Mouse (Mus musculus) midbrain, embryonic 12.5 days (tissue): ENCODE results near the gene Mettl14. TPM values are rescaled to one million over a fixed set of nuclear protein-coding genes. Genes with fewer than 3 reads are reported as not detected.

Source experiments
- ATAC-seq: fragments of 200-750 bp; cut with Nextera tagmentation; 2 replicates; pipeline ENCODE4 v1.8.0; 2017; ENCODE audit warnings: low read depth, moderate TSS enrichment, moderate library complexity; ENCODE audit not compliant: low FRiP score
- H3K27ac ChIP-seq: fragments of 300-500 bp; sonication (generic); replicated peaks from 2 replicates; pipeline ENCODE4 v1.5.1; 2016; ENCODE audit warnings: mild to moderate bottlenecking
- H3K27me3 ChIP-seq: fragments of 300-500 bp; sonication (generic); 2 replicates; pipeline ENCODE4 v1.6.1; 2016; ENCODE audit warnings: mild to moderate bottlenecking
- H3K36me3 ChIP-seq: fragments of 300-500 bp; sonication (generic); 2 replicates; pipeline ENCODE4 v1.6.1; 2016
- H3K4me1 ChIP-seq: fragments of 300-500 bp; sonication (generic); 2 replicates; pipeline ENCODE4 v1.6.1; 2016
- H3K4me2 ChIP-seq: fragments of 300-500 bp; sonication (generic); replicated peaks from 2 replicates; pipeline ENCODE4 v1.6.1; 2016; ENCODE audit warnings: mild to moderate bottlenecking, moderate library complexity
- H3K4me3 ChIP-seq: fragments of 300-500 bp; sonication (generic); 2 replicates; pipeline ENCODE4 v1.5.1; 2016; ENCODE audit warnings: mild to moderate bottlenecking
- H3K9ac ChIP-seq: fragments of 300-500 bp; sonication (generic); replicated peaks from 2 replicates; pipeline ENCODE4 v1.6.1; 2016; ENCODE audit warnings: mild to moderate bottlenecking, moderate library complexity
- H3K9me3 ChIP-seq: fragments of 300-500 bp; sonication (generic); 2 replicates; pipeline ENCODE4 v1.6.1; 2016; ENCODE audit warnings: mild to moderate bottlenecking
- WGBS: fragments of 180-500 bp; shearing (Covaris S2); methylation state at CpG from one replicate; pipeline ENCODE4 v1.1.7; 2016; 5-methylcytosine and 5-hydroxymethylcytosine counted together
- polyA plus RNA-seq: library from polyadenylated mRNA; unstranded; fragments of >200 nt; fragmentation: Nextera tagmentation; extraction: Ambion mirVana; gene quantifications from 2 replicates; pipeline ENCODE4 v1.2.1, GENCODE M21; 2016

Mettl14 gene
- polyA plus RNA-seq, result 37.5 and 38.2 TPM in 2 replicates

DNA sequence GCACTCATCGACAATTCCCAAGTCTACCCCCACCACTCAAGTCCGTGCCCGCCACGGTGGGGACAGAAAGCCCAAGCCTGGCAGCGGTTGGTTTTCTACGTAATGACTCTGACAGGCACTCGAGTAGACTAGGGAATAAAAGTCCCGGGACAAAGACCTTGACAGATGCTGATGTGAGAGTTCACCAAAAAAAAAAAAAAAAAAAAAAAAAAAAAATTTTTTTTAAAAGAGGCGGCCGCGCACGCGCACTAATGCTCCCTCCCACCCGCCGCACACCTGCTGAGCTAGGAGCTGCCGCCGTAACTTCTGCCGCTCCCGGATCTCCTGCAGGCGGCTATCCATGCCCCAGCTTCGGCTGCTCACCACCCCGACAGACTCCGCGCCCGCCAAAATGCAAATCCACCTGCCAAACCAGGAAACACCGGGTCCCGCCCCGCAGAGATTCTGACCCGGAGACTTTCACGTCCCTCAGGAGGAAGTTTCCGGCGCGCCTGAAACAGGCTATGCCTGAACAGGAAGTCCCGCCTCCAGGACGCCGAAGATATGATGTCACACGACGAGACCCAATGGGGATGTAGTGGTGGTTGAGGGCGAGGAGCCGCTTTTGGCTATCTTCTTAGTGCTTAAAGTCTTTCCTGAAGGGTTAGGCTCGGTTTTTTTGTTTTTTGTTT is at the start of gene Mettl14:
Gene Mettl14 (minus strand): TSS at position 623 of the 671 bp plus-strand sequence.
- H3K9me3 ChIP-seq, result no peaks in the 10 kb centered on the region
- peaks cover 9% of the 10 kb centered on the region; the same call in 1 of the 2 replicates for H3K36me3 ChIP-seq
- under 1% methylated on average over 39 of the region's 41 CpGs for WGBS
- H3K27me3 ChIP-seq, result peaks cover 4% of the 10 kb centered on the region; the same call in 1 of the 2 replicates
- peak; percentile 99 for ATAC-seq
- H3K27ac ChIP-seq, result peak within 1 kb of the TSS; percentile 91
- peak within 1 kb of the TSS; percentile 70 for H3K4me2 ChIP-seq
- H3K4me1 ChIP-seq, result peaks cover 19% of the 10 kb centered on the region
- H3K4me3 ChIP-seq, result peak within 1 kb of the TSS; percentile 76
- peak within 1 kb of the TSS; percentile 71 for H3K9ac ChIP-seq

DNA sequence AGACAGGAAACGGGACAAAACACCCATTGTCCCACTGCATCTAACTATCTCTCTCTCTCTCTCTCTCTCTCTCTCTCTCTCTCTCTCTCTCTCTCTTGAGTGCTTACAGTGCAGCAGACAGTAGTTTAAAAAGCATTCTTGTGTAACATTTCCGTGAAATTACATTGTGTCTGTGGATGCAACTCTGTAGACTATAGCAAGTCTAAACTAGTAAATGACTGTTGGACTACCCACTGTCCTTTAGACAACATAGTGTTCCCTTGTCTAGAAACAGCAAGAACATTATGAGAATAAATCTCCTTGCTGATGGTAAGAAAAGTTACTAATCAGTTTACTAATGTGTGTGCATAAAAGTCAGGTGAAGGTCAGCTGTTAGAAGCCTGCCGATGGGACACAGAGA is 47.5 kb upstream of the Mettl14 start:
- no peaks in the 10 kb centered on the region for H3K27me3 ChIP-seq
- H3K4me3 ChIP-seq, result no peak overlapping the region
- H3K9ac ChIP-seq, result no peak overlapping the region
- H3K27ac ChIP-seq, result no peak overlapping the region
- 78% methylated on average over 3 of the region's 3 CpGs for WGBS
- no peaks in the 10 kb centered on the region for H3K9me3 ChIP-seq
- no peak overlapping the region for H3K4me2 ChIP-seq
- H3K4me1 ChIP-seq, result no peaks in the 10 kb centered on the region
- ATAC-seq, result no peak
- H3K36me3 ChIP-seq, result no peaks in the 10 kb centered on the region

DNA sequence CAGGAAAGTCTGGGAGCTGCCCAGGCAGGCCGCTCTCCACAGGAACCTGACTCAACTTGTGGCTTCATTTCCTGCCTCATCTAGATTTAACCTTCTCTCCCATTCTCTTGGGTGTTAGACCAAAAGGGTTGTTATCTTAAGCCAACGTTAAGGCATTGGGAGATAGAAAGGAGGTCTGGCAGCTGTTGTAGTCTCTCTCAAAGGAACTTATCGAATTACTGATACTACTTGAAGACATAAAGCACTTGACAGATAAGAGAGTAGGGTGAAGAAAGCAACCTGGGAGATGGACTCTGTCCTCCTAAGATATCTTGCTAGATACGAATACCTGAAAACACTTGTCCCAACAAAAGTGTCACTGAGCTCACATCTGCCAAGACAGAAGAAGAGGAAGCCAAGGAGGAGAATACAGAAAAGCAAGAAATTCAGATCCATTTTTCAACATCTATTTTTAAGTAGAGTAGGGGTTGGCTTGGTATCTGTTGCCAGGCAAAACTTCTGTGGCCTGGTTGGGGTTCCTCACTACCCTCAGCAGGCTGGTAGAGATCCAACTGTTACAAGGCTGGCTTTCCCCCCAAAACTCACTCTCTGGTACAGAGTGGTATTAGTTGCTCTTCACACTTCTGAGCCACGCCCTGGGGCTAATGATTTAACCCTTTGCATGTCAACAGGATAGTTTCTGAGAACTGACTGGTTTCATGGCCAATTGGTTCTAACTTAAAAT is 46.2 kb upstream of the Mettl14 start:
- 79% methylated on average over 5 of the region's 5 CpGs for WGBS
- no peak overlapping the region for H3K9ac ChIP-seq
- no peak for ATAC-seq

DNA sequence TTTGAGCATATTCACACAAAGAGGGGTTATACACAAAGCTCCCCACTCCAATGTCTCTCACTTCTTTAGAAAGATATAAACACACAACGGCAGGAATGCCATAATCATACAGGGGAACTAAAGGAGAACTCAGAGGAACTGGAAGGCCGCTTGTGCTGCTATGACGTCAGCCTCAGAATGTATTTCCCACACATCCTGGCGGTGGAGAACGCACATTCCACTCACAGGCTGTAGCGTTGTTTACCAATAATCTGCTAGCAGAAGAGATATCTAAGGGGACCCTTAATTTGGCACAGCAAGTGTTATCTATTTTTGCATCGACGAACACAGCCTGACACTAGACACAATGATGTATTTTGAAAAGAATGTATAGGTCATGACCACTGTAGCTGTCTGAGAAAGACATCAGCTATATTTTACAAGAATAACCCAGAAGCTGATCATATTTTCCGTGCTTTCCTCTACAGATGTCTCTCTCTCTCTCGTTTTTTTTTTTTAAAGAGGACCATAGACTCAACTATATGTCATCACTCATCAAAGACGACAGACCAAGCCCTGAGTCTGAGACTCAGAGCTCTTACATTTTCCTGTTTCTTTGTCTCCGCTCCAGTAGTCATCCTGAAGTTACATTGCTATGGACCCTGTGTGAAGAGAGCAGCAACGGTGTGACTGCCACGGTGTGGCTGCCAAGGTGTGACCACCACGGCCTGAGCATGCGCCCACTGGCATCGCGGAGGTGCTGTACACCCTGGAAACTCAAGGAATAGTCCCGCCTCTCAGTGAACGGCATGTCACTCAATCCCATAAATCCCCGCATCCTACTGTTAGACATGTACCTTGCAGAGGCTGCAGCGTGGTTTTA is 43.9 kb upstream of the Mettl14 start:
- WGBS, result 89% methylated on average over 22 of the region's 22 CpGs
- H3K4me3 ChIP-seq, result no peak overlapping the region
- no peaks in the 10 kb centered on the region for H3K4me1 ChIP-seq
- H3K27me3 ChIP-seq, result no peaks in the 10 kb centered on the region
- H3K9ac ChIP-seq, result no peak overlapping the region
- no peak overlapping the region for H3K4me2 ChIP-seq
- no peaks in the 10 kb centered on the region for H3K9me3 ChIP-seq
- H3K36me3 ChIP-seq, result no peaks in the 10 kb centered on the region
- ATAC-seq, result no peak
- H3K27ac ChIP-seq, result no peak overlapping the region

More for the DNA sequence above, 46.2 kb upstream of the Mettl14 start:
- no peak overlapping the region for H3K4me3 ChIP-seq
- H3K36me3 ChIP-seq, result no peaks in the 10 kb centered on the region
- H3K27ac ChIP-seq, result no peak overlapping the region
- no peak overlapping the region for H3K4me2 ChIP-seq
- H3K9me3 ChIP-seq, result no peaks in the 10 kb centered on the region
- H3K4me1 ChIP-seq, result no peaks in the 10 kb centered on the region
- no peaks in the 10 kb centered on the region for H3K27me3 ChIP-seq

DNA sequence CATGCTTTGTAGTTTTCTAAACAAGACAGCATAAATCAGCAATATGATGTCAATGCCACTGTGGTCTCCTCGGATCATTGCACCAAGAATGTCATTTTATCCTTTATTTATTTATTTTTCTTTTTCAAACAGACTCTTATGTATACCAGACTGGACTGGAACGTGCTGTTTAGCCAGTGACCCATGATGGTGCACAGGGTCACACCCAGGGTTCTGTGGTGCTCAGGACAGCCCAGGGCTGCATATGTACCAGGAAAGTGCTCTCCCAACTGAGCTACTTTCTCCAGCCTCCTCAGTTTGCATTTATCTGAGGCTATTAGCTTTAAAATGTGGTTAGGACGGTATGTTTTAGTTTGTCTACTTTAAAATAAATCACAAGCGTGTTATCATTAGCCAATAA is 42.1 kb upstream of the Mettl14 start:
- no peaks in the 10 kb centered on the region for H3K9me3 ChIP-seq
- no peak for ATAC-seq
- H3K4me1 ChIP-seq, result no peaks in the 10 kb centered on the region
- no peak overlapping the region for H3K27ac ChIP-seq
- 71% methylated on average over 4 of the region's 4 CpGs for WGBS
- no peak overlapping the region for H3K4me3 ChIP-seq
- H3K4me2 ChIP-seq, result no peak overlapping the region
- no peaks in the 10 kb centered on the region for H3K36me3 ChIP-seq
- no peaks in the 10 kb centered on the region for H3K27me3 ChIP-seq
- H3K9ac ChIP-seq, result no peak overlapping the region

DNA sequence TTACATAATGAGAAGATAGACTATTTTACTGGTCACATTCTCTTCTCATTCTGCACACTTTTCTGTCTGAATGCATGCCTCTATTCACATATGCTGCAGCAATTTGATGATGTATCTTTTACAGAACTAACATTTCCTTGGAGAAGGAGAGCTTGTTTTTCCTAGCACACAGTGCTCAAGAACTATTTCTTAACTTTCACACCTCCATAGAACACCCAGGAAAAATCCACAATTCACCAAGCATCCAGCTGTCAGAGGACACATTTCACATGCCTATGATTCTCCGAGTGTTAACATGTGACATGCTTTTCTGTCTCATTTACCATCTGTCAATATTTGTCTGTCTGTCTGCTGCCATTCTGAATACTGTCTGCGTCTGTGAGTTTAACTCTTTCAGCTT is 39.7 kb upstream of the Mettl14 start:
- H3K27ac ChIP-seq, result no peak overlapping the region
- H3K27me3 ChIP-seq, result no peaks in the 10 kb centered on the region
- H3K36me3 ChIP-seq, result no peaks in the 10 kb centered on the region
- H3K9me3 ChIP-seq, result no peaks in the 10 kb centered on the region
- no peaks in the 10 kb centered on the region for H3K4me1 ChIP-seq
- 73% methylated on average over 2 of the region's 2 CpGs for WGBS
- H3K4me3 ChIP-seq, result no peak overlapping the region
- no peak for ATAC-seq
- no peak overlapping the region for H3K9ac ChIP-seq
- H3K4me2 ChIP-seq, result no peak overlapping the region

DNA sequence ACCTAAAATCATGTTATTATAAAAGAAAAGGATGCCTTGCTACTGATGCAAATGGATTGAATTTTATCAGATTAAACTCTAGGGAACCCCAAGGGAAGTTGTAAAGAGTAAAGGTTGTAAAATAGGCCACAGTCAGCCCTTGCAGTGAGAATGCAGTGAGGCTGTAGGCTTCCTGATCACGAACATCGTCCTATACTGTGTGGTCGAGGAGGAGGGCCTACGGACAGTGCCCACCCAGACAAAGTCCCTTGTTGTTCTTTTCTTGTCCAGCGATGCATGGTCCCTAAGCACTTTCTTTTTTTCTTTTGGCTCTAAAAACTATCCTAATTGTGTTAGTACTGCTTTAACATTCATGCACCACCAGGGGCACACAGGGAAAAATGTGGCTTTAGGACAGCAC is 27.3 kb upstream of the Mettl14 start:
- H3K4me1 ChIP-seq, result no peaks in the 10 kb centered on the region
- WGBS, result 22% methylated on average over 5 of the region's 5 CpGs
- H3K27ac ChIP-seq, result no peak overlapping the region
- no peak overlapping the region for H3K9ac ChIP-seq
- H3K36me3 ChIP-seq, result no peaks in the 10 kb centered on the region
- no peak overlapping the region for H3K4me3 ChIP-seq
- ATAC-seq, result no peak
- H3K4me2 ChIP-seq, result no peak overlapping the region
- H3K27me3 ChIP-seq, result no peaks in the 10 kb centered on the region
- no peaks in the 10 kb centered on the region for H3K9me3 ChIP-seq

DNA sequence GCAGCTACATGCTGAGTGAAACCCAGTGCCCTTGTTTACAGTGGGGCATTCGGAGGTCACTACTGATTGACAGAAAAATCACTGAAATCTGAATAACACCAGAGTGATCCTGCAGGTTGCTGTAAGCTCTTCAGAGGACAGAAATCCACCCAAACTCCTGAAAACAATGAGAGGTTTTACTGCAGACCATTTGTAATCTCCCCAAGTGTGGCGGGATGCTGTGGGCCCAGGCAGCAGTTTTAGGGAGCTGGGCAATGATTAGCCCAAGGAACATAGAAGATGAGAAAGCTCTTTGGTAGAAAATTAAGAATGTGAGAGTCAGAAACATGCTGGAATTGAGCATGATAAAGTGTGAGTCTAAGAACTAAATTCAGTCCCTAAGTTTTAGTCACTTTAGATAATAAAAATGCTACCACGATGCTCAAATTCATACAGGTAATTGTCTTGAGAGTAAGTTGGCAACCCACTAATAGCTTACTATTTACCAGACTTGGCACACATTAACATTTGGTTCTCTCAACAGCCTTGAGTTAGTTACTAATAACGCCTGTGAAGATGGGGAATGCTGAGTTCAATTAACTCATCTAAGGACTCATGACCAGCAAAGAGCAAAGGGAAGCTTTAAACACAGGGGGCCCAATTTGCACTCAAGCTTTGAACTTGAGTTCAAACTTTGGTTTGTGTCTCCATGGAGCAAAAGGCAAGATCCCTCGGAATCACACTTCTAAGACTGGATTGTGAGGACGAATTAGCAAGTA is 26.1 kb upstream of the Mettl14 start:
- no peaks in the 10 kb centered on the region for H3K27me3 ChIP-seq
- H3K4me2 ChIP-seq, result no peak overlapping the region
- no peaks in the 10 kb centered on the region for H3K36me3 ChIP-seq
- ATAC-seq, result no peak
- H3K9me3 ChIP-seq, result no peaks in the 10 kb centered on the region
- no peak overlapping the region for H3K9ac ChIP-seq
- 79% methylated on average over 6 of the region's 6 CpGs for WGBS
- no peaks in the 10 kb centered on the region for H3K4me1 ChIP-seq
- no peak overlapping the region for H3K4me3 ChIP-seq
- no peak overlapping the region for H3K27ac ChIP-seq

DNA sequence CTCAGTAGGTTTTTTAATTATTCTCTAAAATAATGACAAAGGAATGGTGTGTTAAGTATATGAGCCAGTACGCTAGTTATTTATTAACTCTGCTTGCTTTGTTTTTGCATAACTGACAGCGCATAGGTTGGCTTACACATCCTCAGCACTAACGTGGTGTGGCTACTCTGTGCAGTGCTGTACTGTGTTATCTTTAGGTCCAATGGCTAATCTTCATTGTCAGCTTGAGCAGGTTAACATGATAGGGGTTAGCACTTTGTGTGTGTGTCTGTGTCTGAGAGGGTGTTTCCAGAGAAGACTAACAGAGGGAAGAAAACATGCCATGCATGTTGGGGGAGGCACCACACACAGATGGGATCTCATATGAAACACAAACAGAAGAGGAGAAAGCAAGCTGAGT is 19.0 kb upstream of the Mettl14 start:
- no peak for ATAC-seq
- Histone ChIP-seq H3K9ac (no peak overlapping the region), H3K4me2 (no peak overlapping the region), H3K4me1 (no peaks in the 10 kb centered on the region), H3K27ac (no peak overlapping the region), H3K27me3 (no peaks in the 10 kb centered on the region), H3K4me3 (no peak overlapping the region), H3K36me3 (no peaks in the 10 kb centered on the region), H3K9me3 (no peaks in the 10 kb centered on the region)
- 87% methylated on average over 3 of the region's 3 CpGs for WGBS

DNA sequence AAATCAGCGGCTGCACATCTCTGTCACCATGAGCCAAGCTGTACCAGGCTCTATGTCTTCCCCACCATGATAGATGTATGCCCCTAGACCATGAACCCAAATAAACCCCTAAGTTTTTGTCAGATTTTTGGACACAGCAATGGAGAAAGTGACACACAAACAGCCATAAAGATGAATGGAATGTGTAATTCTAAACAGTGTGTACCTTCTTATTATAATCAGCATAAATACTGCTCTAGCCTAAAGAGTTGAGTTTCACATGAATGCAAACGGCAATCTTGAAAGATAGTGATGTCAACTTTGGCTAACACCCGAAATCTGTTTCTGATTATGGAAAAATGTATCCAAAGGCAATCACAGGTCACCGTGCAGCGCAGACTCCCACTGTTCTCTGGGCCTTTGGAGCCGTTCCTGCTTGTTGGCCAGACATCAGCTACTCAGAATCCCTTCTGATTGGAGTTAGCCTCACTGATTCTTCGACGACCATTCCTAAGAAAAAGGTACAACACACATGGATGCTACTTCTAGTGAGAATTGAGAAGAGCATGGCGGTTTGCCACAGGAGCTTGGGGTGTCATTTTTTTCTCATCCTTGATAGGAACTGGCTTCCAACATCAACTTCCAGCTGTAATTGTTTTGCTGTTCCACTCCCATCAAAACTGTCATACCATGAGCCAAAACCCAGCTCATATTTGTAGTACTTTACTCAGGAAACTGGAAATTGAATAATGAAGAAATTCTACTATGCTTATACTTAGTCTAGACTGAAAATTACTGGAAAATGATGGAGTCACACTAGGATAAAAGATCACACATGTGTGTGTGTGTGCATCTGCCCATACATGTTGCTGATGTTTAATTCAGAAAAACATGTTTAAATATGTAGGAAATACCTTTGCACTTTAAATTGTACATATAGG is 11.9 kb upstream of the Mettl14 start:
- Histone ChIP-seq H3K4me2 (no peak overlapping the region), H3K27ac (no peak overlapping the region), H3K36me3 (no peaks in the 10 kb centered on the region), H3K27me3 (no peaks in the 10 kb centered on the region), H3K4me3 (no peak overlapping the region), H3K4me1 (no peaks in the 10 kb centered on the region), H3K9me3 (no peaks in the 10 kb centered on the region), H3K9ac (no peak overlapping the region)
- 80% methylated on average over 9 of the region's 9 CpGs for WGBS
- ATAC-seq, result no peak

DNA sequence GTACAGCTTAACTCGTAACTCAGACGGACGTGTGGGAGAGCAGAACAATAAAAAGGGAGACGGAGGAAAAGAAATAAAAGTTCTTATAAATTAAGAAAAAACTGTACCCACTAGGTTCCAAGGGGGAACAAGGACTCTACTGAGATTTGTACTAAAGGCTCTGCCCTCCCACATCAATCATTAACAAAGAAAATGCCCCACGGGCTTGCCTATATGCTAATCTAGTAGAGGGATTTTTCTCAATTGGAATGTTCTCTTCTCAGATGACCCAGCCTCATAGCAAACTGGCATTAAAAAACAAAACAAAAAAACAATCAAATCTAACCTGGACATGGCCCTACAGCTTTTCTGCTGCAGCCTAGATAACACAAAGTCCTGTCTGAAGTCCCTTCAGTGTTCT is 9.7 kb upstream of the Mettl14 start:
- no peaks in the 10 kb centered on the region for H3K36me3 ChIP-seq
- no peak overlapping the region for H3K9ac ChIP-seq
- no peaks in the 10 kb centered on the region for H3K9me3 ChIP-seq
- no peak for ATAC-seq
- H3K4me2 ChIP-seq, result no peak overlapping the region
- H3K4me3 ChIP-seq, result no peak overlapping the region
- no peaks in the 10 kb centered on the region for H3K4me1 ChIP-seq
- no peak overlapping the region for H3K27ac ChIP-seq
- 88% methylated on average over 5 of the region's 5 CpGs for WGBS
- no peaks in the 10 kb centered on the region for H3K27me3 ChIP-seq
